Mouse (Mus musculus) adrenal gland, postnatal 25 days (tissue): ENCODE data around the gene Opn1sw. TPM values are rescaled to one million over a fixed set of nuclear protein-coding genes. Genes with fewer than 3 reads are reported as not detected.

Experiments used
- DNase-seq: peaks from one replicate; pipeline ENCODE4 v3.0.0; 2021; ENCODE audit warnings: mixed read lengths
- long read RNA-seq: library from polyadenylated mRNA; stranded (forward); transcript quantifications from one replicate; pipeline ENCODE4 v2.0.0, GENCODE M21; 2021
- total RNA-seq: library from RNA; stranded (reverse); gene quantifications from 2 replicates; pipeline ENCODE4 v1.2.3, GENCODE M21; 2021

Gene Opn1sw
- total RNA-seq = 0.12 TPM in 1 of 2 replicates, not detected in the other
- long read RNA-seq = 0 reads

DNA sequence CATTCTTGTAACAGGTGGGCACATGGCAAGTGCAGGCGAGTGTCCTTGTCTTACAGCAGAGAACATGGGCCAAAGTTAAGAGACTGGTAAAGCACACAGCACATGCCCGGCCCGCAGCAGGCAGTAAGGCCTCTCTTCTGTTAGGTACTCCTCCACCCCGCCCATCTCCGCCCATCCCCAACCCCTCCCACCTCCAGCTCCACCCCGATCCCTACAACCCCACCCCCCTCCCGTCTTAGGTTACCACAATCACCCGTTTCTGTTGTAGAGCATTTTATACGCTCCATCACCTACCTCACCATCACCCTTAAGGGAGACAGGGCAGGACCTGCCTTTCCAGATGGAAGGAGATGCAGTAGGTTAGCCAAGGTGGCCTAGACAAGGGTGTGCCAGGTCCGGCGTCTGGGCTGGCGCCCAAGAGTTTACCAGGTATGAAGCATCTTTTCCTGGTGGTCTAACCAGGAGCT is at the start of gene Opn1sw:
Gene Opn1sw (minus strand): TSS at position 417 of the 467 bp plus-strand sequence.
- no peak for DNase-seq

- DNase-seq = peak; percentile 34
Observed at GRCm38 (mm10) chr6:29436461-29436934, 48.2 kb upstream of the Opn1sw start.

DNA sequence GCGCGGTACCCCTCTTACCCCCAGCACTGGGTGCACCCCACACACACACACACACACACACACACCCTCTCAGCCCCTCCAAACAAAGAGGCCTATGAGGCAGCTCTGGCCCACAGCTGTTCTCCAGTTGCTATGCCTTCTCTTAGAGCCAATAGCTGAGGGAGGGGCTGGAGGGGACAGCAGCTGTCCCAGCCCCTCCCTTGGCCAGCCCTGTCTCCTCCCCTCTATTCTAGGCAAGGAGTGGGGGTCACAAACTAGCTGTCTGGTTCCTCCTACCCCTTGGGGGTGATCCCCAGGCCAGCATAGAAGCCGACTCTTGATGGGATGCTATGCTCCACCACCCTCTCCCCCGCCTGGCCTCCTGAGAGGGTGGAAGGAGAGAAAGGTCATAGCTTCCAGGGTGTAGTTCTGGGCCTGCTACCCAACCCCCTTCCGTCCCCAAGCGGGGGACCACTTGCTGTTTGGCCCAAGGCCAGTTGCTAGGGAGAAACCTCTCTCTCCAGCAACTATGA is 47.7 kb upstream of the Opn1sw start:
- DNase-seq = no peak

DNA sequence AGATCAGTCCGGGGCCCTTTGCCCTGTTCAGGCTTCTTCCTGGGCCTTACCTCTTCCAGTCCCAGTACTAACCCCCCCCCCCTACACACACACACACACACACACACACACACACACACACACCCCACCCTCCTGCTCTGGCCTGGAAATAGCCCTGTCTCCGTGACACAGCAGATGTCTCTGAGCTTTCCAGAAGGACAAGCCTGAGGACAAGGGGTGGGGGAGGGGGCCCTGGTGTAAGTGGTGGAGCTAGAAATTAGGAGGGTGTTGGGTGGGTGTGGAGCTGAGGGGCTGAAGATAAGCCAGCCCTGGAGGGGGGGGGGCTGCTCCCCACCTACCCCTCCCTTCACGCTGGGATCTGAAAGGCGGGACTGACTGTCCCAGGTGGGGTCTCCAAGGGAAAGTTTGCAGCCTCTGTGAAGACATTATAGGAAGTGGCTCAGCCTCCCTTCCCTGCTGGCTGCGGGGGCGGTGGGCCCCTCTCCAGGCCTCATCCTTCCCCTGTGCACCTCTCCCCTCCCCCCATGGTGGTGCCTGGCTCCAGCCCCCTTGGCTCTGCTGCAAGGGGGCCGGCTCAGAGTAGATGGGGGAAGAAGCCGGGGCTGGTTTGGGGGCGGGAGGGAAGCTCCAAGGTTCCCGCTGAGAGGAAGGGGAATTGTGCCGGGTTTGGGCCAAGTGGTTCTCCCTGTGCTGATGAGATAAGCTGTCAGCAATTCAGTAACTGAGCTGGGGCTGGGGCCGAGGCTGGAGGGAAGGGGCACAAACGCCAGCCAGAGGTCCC is 46.8 kb upstream of the Opn1sw start:
- DNase-seq = no peak

DNA sequence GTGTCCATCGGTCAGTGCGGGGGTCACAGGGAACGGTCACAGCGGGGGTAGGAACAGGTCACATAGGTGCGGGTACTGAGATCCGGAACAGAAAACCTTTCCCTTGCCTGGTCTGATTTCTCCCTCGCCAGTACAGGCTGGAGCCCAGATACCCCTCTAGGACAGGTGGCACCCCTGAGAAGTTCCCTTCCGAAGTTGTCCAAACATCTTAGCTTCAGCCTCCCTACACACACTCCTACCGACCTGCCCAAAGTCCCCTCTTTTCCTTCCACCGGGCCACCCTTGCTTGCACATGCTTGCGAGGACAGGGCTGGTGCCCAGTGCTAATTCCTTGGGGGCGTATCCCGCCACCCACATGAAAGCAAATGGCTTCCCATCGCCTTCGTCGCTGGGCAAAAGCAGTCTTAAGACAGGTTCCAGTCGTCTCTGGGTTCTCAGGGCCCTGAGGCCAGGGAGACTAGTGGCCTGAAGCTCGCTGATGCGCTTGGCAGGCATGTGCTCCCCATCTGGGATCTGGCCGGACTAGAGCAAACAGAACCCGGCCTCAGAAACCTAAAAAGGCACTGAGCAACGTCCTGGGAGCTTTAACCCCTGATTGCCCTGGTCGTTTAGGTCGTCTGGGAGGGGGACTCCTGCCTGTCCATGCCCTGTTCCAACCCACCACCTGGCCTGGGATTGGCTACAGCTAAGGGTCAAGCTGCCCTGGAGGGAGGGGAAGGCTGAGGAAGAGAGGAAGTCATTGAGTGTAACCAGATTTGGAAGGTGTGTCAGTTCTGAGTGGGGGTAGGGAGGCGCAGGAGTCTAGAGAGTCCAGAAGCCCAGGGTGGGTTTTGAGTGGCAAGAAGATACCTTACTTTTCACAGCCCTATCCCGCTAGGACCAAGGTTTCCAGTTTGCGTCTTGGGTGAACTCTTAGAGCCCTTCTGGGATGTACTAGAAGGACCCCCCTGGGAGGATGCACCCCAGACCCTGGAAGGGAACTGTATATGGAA is 45.8 kb upstream of the Opn1sw start:
- no peak for DNase-seq

- peak; percentile 26 for DNase-seq
Observed at GRCm38 (mm10) chr6:29433038-29433803, 45.0 kb upstream of the Opn1sw start, which contains the start of gene Flnc. Flnc (plus strand) TSS chr6:29433256.

DNA sequence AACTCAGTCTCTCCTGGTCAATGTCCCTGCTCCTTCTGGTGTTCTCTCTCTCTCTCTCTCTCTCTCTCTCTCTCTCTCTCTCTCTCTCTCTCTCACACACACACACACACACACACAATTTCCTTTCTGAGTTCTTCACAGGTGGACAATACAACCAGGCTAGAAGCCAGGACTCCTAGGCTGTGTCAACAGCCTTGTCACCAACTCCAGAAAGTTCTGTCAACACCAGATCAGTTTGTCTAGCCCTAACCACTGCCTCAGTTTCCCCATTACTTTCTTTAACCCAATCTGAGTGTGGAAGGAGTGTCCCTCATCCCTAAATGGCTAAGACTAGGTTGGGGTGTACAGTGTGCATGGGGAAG is 44.4 kb upstream of the Opn1sw start:
- no peak for DNase-seq

DNA sequence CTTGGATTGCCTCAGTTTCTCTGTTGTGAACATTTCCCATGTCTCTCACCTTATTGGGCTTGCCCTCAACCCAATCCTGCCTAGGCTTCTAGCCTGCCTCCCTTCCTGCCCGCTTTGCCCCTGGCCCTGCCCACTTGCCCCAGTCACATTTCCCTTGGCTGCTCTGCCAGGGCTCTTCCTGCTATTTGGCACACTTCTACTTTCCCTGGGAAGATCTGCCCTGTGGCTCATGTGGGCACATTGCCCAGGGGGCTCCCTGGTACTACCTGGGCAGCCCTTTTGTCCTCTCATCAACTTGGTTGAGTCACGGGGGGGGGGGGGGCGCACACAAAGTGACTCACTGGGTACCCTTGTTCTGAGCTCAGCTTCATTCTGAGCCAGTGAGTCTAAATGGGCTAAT is 43.9 kb upstream of the Opn1sw start:
- no peak for DNase-seq

DNA sequence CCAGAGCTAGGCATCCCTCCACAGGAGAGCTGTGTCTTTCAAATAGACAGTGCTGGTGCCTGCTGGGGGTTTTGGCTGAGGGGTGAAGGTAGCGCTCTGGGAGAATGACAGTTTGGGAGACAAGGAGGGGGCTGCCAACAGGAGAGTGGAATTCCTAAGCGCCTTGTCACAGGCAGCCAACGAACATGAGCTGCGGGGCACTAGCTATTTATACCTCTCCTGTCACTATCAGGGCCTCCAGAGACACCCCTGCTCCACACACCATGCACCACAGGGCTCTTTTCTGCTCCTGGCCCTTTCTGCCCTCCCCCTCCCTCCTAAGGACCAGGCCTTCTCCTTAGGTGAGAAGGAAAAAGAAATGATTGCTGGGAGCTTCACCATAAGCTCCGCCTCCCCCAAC is 43.2 kb upstream of the Opn1sw start:
- DNase-seq = no peak

DNA sequence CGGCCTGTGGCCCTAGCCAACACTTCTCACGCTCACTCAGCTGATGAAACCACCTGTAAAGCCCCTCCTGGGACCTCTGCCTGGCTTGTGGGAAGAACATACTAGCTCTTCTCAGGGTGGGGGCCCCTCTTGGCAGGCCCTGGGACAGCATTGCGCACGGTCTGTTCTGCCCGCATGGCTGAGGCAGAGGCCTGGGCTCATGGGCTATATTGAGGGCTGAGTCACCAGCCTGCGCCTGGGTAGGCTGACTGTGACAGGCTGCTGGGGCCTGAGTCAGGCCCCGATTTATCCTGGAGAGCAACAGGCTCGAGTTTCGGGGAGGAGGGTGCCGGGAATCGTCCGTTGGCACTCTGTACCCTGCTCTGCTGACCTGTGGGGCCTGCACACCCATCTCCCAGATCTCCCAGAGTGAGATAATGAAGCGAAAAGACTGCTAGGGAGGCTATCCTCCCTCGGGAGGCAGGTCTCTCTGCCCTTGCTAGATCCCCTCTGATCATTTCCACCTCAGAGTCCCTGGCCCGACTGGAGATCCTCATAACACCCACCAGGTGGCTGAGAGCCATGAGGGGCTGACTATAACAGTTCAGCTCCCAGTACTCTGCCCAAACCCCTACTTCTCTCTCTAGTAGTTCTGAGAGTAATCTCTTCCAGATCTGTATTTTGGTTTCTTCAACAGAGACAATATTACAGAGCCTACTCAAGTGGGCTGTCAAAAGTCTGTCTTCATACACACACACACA is 42.6 kb upstream of the Opn1sw start:
- no peak for DNase-seq

DNA sequence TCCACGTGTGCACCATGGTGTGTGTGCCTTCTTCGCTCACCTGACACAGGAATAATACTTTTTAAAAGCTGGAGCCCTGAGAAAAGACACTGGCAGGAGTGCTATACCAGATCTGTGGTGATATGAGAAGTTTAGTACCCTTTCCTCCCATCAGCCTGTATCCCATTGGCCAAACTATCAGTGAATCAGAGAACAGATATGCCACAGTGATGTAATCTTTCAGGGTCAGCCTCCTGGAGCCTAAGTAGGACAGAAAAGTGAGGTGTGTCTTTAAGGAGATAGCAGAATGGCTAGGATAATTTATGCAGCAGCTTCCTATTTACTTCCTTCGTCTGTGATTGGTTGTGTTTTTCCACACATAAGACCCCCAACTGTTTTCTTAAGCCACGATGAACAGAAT is 39.9 kb upstream of the Opn1sw start:
- DNase-seq = no peak

GRCm38 (mm10) chr6:29426331-29426730 is 38.1 kb upstream of the Opn1sw start:
- no peak for DNase-seq

GRCm38 (mm10) chr6:29425118-29425517 is 36.9 kb upstream of the Opn1sw start:
- no peak for DNase-seq

GRCm38 (mm10) chr6:29420596-29420995 is 32.3 kb upstream of the Opn1sw start:
- no peak for DNase-seq

DNA sequence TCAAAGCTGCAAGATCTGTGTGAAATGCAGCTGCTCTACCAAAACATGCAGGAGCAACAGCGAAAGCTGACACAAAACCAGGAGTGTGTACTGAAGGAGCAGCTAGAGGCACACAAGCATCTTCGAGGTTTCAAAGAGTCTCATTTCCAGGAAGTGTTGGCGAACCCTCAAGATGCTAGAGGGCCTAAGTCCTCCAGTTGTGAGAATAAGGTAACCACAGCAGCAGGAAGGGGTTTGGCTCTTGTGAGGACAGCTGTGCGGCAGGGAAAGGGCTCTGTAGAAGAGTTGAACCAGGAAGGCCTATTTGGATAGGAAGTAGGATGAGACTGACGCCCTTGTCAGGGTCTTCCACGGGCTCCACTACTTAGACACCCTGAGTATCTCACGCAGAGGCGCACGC is 27.2 kb upstream of the Opn1sw start:
- DNase-seq = no peak

GRCm38 (mm10) chr6:29406412-29406811 is 18.1 kb upstream of the Opn1sw start:
- DNase-seq = no peak

- no peak for DNase-seq
Observed at GRCm38 (mm10) chr6:29402693-29403342, 14.6 kb upstream of the Opn1sw start.

GRCm38 (mm10) chr6:29399851-29400250 is 11.6 kb upstream of the Opn1sw start:
- DNase-seq = no peak

DNA sequence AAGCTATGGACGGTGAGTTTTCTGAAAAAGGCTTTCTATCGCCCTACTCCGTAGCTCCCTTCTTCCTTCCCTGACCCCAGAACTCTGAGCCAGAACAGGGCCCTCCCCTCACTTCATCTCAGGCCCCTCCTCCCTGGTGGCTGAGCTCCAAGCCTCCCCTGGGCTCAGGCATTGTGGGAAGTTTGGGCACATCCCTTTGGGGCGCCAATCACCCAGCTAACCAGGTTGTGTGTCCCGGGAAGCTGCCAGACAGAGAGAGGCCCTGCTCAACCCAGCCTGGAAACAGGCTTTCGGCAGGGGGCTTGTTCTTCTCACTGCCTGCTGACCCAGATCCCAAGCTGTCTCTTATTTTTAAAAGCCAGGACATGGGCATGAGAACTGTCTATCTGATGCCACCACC is 9.3 kb upstream of the Opn1sw start:
- DNase-seq = no peak

- DNase-seq = no peak
Observed at GRCm38 (mm10) chr6:29396714-29397540, 8.7 kb upstream of the Opn1sw start.
